ENCODE assay signal across 25 mouse cellular contexts in genomic region chr8:22265194-22265593, GRCm38 (mm10). TPM values are rescaled to one million over a fixed set of nuclear protein-coding genes. Genes with fewer than 3 reads are reported as not detected.
"Had no signal": no experiment of that assay in that cellular context is flagged by ENCODE, and none has a peak within 500 bp of the region (broad histone marks: within the 10 kb centered on the region; RNA-seq: fewer than 3 reads in every experiment).

No protein-coding gene starts in this region.

- H3K27ac ChIP-seq: heart, adult 2 months; heart, embryonic 13.5 days; heart, embryonic 15.5 days; hindbrain, embryonic 13.5 days; hindbrain, embryonic 15.5 days; hindbrain, postnatal 0 days; kidney, embryonic 15.5 days; kidney, postnatal 0 days; layer of hippocampus, adult 2 months; left cerebral cortex, adult 2 months; limb, embryonic 12.5 days; liver, embryonic 13.5 days had no signal

- H3K4me1 ChIP-seq: hindbrain, embryonic 15.5 days; kidney, embryonic 15.5 days; limb, embryonic 12.5 days; liver, embryonic 13.5 days had no signal

- H3K27me3 ChIP-seq: heart, embryonic 13.5 days; heart, embryonic 15.5 days; hindbrain, embryonic 13.5 days; hindbrain, embryonic 15.5 days; kidney, embryonic 15.5 days; limb, embryonic 12.5 days; liver, embryonic 13.5 days had no signal

- H3K4me2 ChIP-seq: heart, embryonic 11.5 days; heart, embryonic 13.5 days; heart, embryonic 15.5 days; hindbrain, embryonic 13.5 days; hindbrain, embryonic 15.5 days; kidney, embryonic 15.5 days; limb, embryonic 12.5 days; liver, embryonic 11.5 days; liver, embryonic 13.5 days had no signal

- DNase-seq: gastrocnemius, postnatal 25 days; heart, postnatal 36 days; liver; liver, embryonic 13.5 days had no signal

- H3K4me3 ChIP-seq: gastrocnemius, adult 2 months; heart, adult 2 months; heart, embryonic 13.5 days; heart, embryonic 15.5 days; hindbrain, embryonic 13.5 days; hindbrain, embryonic 15.5 days; kidney, embryonic 15.5 days; layer of hippocampus, adult 2 months; left cerebral cortex, adult 2 months; limb, embryonic 12.5 days; liver, embryonic 13.5 days had no signal

- H3K9me3 ChIP-seq: heart, embryonic 13.5 days; heart, embryonic 15.5 days; hindbrain, embryonic 13.5 days; hindbrain, embryonic 15.5 days; kidney, embryonic 15.5 days; liver, embryonic 13.5 days had no signal

- H3K36me3 ChIP-seq: heart, embryonic 13.5 days; heart, embryonic 15.5 days; hindbrain, embryonic 13.5 days; hindbrain, embryonic 15.5 days; kidney, embryonic 15.5 days; limb, embryonic 12.5 days; liver, embryonic 13.5 days had no signal

- H3K9ac ChIP-seq: heart, embryonic 13.5 days; heart, embryonic 15.5 days; hindbrain, embryonic 13.5 days; hindbrain, embryonic 15.5 days; kidney, embryonic 15.5 days; limb, embryonic 12.5 days; liver, embryonic 13.5 days had no signal

- ATAC-seq: hindbrain, postnatal 0 days; intestine, embryonic 16.5 days had no signal

RNA-seq across cellular contexts. Expression of gene Tpte, which starts 18.0 kb away (rescaled TPM):
- polyA plus RNA-seq: frontal cortex, adult 2 months; heart, adult 2 months; heart, embryonic 11.5 days; heart, embryonic 13.5 days; heart, embryonic 15.5 days; heart, postnatal 0 days; hindbrain, embryonic 11.5 days; hindbrain, embryonic 13.5 days; hindbrain, embryonic 15.5 days; hindbrain, postnatal 0 days; intestine, embryonic 14.5 days; kidney, adult 2 months; kidney, embryonic 15.5 days; kidney, postnatal 0 days; large intestine, adult 2 months; limb, embryonic 12.5 days; liver, embryonic 11.5 days; liver, embryonic 13.5 days had no signal
